Mouse (Mus musculus) embryonic facial prominence, embryonic 14.5 days (tissue): ENCODE results near the gene Kcna2. TPM values are rescaled to one million over a fixed set of nuclear protein-coding genes. Genes with fewer than 3 reads are reported as not detected.

ENCODE experiments used
- ATAC-seq: fragments of 200-750 bp; cut with Nextera tagmentation; 2 replicates; pipeline ENCODE4 v1.8.0; 2017; ENCODE audit warnings: low read depth, moderate number of reproducible peaks, moderate TSS enrichment
- DNase-seq: peaks from one replicate; pipeline ENCODE4 v3.0.0-alpha.2; 2015; ENCODE audit warnings: low spot score
- H3K27ac ChIP-seq: fragments of 300-500 bp; sonication (generic); replicated peaks from 2 replicates; pipeline ENCODE4 v1.5.1; 2014; ENCODE audit warnings: low read depth, mild to moderate bottlenecking, low read length, moderate library complexity
- H3K27me3 ChIP-seq: fragments of 300-500 bp; sonication (generic); replicated peaks from 2 replicates; pipeline ENCODE4 v1.6.1; 2014; ENCODE audit warnings: low read length; ENCODE audit not compliant: control insufficient read depth, insufficient read depth
- H3K36me3 ChIP-seq: fragments of 300-500 bp; sonication (generic); 2 replicates; pipeline ENCODE4 v1.6.1; 2014; ENCODE audit warnings: low read length, mixed read lengths; ENCODE audit not compliant: control insufficient read depth, insufficient read depth
- H3K4me1 ChIP-seq: fragments of 300-500 bp; sonication (generic); 2 replicates; pipeline ENCODE4 v1.6.1; 2014; ENCODE audit warnings: antibody characterized with exemption, low read length; ENCODE audit not compliant: control insufficient read depth, insufficient read depth
- H3K4me2 ChIP-seq: fragments of 300-500 bp; sonication (generic); 2 replicates; pipeline ENCODE4 v1.6.1; 2014; ENCODE audit warnings: low read depth, mild to moderate bottlenecking, low read length, moderate library complexity, mixed read lengths
- H3K4me3 ChIP-seq: fragments of 300-500 bp; sonication (generic); 2 replicates; pipeline ENCODE4 v1.5.1; 2014; ENCODE audit warnings: low read depth, mild to moderate bottlenecking, low read length
- H3K9ac ChIP-seq: fragments of 300-500 bp; sonication (generic); 2 replicates; pipeline ENCODE4 v1.6.1; 2014; ENCODE audit warnings: low read depth, mild to moderate bottlenecking, low read length, moderate library complexity, mixed read lengths
- H3K9me3 ChIP-seq: fragments of 300-500 bp; sonication (generic); 2 replicates; pipeline ENCODE4 v1.6.1; 2016; ENCODE audit warnings: low read length; ENCODE audit not compliant: control insufficient read depth
- WGBS: fragments of 180-500 bp; shearing (Covaris S2); extraction: QIAGEN DNeasy Blood & Tissue Kit; methylation state at CpG from one replicate; pipeline ENCODE4 v1.1.7; 2014; 5-methylcytosine and 5-hydroxymethylcytosine counted together
- polyA plus RNA-seq: library from polyadenylated mRNA; unstranded; fragments of >200 nt; fragmentation: Nextera tagmentation; extraction: Ambion mirVana; gene quantifications from 2 replicates; pipeline ENCODE4 v1.2.1, GENCODE M21; 2014

Kcna2 gene
- polyA plus RNA-seq = 0.42 and 0.46 TPM in 2 replicates

GRCm38 (mm10) chr3:107100811-107101455, at the start of gene Kcna2:
TSS of gene Kcna2 (plus strand) at chr3:107101146.
- Histone ChIP-seq H3K9ac (peak within 1 kb of the TSS; percentile 63), H3K36me3 (no peaks in the 10 kb centered on the region), H3K4me3 (peak within 1 kb of the TSS; percentile 57), H3K4me1 (peaks cover 8% of the 10 kb centered on the region; the same call in 1 of the 2 replicates), H3K4me2 (peak within 1 kb of the TSS; percentile 98), H3K27me3 (peaks cover 53% of the 10 kb centered on the region), H3K9me3 (no peaks in the 10 kb centered on the region), H3K27ac (no peak within 1 kb of the TSS)
- under 1% methylated on average over 16 of the region's 16 CpGs for WGBS
- ATAC-seq (no peak; the same call in 1 of the 2 replicates), DNase-seq (peak; percentile 5)

GRCm38 (mm10) chr3:107061468-107061867, 39.5 kb upstream of the Kcna2 start:
- Histone ChIP-seq H3K4me3 (no peak overlapping the region), H3K27ac (no peak overlapping the region), H3K9ac (no peak overlapping the region), H3K36me3 (no peaks in the 10 kb centered on the region), H3K4me1 (no peaks in the 10 kb centered on the region), H3K9me3 (no peaks in the 10 kb centered on the region), H3K27me3 (no peaks in the 10 kb centered on the region), H3K4me2 (no peak overlapping the region)
- ATAC-seq (no peak), DNase-seq (no peak)
- 84% methylated on average over 1 of the region's 1 CpGs for WGBS

- no peak overlapping the region for H3K4me2 ChIP-seq
- no peaks in the 10 kb centered on the region for H3K9me3 ChIP-seq
- no peaks in the 10 kb centered on the region for H3K36me3 ChIP-seq
- no peak for ATAC-seq
- H3K9ac ChIP-seq = no peak overlapping the region
- H3K27ac ChIP-seq = no peak overlapping the region
- peak; percentile 4 for DNase-seq
- H3K27me3 ChIP-seq = no peaks in the 10 kb centered on the region
- no peak overlapping the region for H3K4me3 ChIP-seq
- no peaks in the 10 kb centered on the region for H3K4me1 ChIP-seq
- 45% methylated on average over 1 of the region's 1 CpGs for WGBS
Observed at GRCm38 (mm10) chr3:107062771-107063170, 38.2 kb upstream of the Kcna2 start.

- no peak overlapping the region for H3K27ac ChIP-seq
- H3K4me1 ChIP-seq = no peaks in the 10 kb centered on the region
- H3K4me3 ChIP-seq = no peak overlapping the region
- WGBS = 74% methylated on average over 6 of the region's 6 CpGs
- DNase-seq = no peak
- no peak overlapping the region for H3K4me2 ChIP-seq
- ATAC-seq = no peak
- no peak overlapping the region for H3K9ac ChIP-seq
- H3K27me3 ChIP-seq = no peaks in the 10 kb centered on the region
- H3K36me3 ChIP-seq = no peaks in the 10 kb centered on the region
- H3K9me3 ChIP-seq = no peaks in the 10 kb centered on the region
Observed at GRCm38 (mm10) chr3:107065510-107066095, 35.3 kb upstream of the Kcna2 start.

- no peak overlapping the region for H3K27ac ChIP-seq
- H3K9me3 ChIP-seq = no peaks in the 10 kb centered on the region
- no peak for DNase-seq
- H3K27me3 ChIP-seq = no peaks in the 10 kb centered on the region
- H3K9ac ChIP-seq = no peak overlapping the region
- H3K4me2 ChIP-seq = no peak overlapping the region
- no peaks in the 10 kb centered on the region for H3K4me1 ChIP-seq
- ATAC-seq = no peak
- H3K4me3 ChIP-seq = no peak overlapping the region
- no peaks in the 10 kb centered on the region for H3K36me3 ChIP-seq
- 88% methylated on average over 7 of the region's 7 CpGs for WGBS
Observed at GRCm38 (mm10) chr3:107066165-107066850, 34.6 kb upstream of the Kcna2 start.

GRCm38 (mm10) chr3:107067245-107067644, 33.7 kb upstream of the Kcna2 start:
- Histone ChIP-seq H3K9me3 (no peaks in the 10 kb centered on the region), H3K4me1 (no peaks in the 10 kb centered on the region), H3K36me3 (no peaks in the 10 kb centered on the region), H3K4me3 (no peak overlapping the region), H3K27ac (no peak overlapping the region), H3K9ac (no peak overlapping the region), H3K4me2 (no peak overlapping the region), H3K27me3 (no peaks in the 10 kb centered on the region)
- DNase-seq = no peak
- no peak for ATAC-seq
- WGBS = 72% methylated on average over 6 of the region's 6 CpGs

GRCm38 (mm10) chr3:107073863-107074262, 27.1 kb upstream of the Kcna2 start:
- no peaks in the 10 kb centered on the region for H3K27me3 ChIP-seq
- DNase-seq (no peak), ATAC-seq (no peak)
- 75% methylated on average over 2 of the region's 2 CpGs for WGBS
- H3K9me3 ChIP-seq = no peaks in the 10 kb centered on the region
- no peak overlapping the region for H3K27ac ChIP-seq
- H3K4me2 ChIP-seq = no peak overlapping the region
- no peak overlapping the region for H3K4me3 ChIP-seq
- H3K36me3 ChIP-seq = no peaks in the 10 kb centered on the region
- H3K4me1 ChIP-seq = no peaks in the 10 kb centered on the region
- no peak overlapping the region for H3K9ac ChIP-seq

- Histone ChIP-seq H3K27me3 (no peaks in the 10 kb centered on the region), H3K36me3 (no peaks in the 10 kb centered on the region), H3K4me2 (no peak overlapping the region), H3K9me3 (no peaks in the 10 kb centered on the region), H3K4me3 (no peak overlapping the region), H3K9ac (no peak overlapping the region), H3K27ac (no peak overlapping the region), H3K4me1 (no peaks in the 10 kb centered on the region)
- DNase-seq = no peak
- 76% methylated on average over 1 of the region's 1 CpGs for WGBS
- ATAC-seq = no peak
Observed at GRCm38 (mm10) chr3:107075705-107076104, 25.2 kb upstream of the Kcna2 start.
